Mouse (Mus musculus) limb, embryonic 14.5 days (tissue): ENCODE results near the gene Bud31. TPM values are rescaled to one million over a fixed set of nuclear protein-coding genes. Genes with fewer than 3 reads are reported as not detected.
A peak's percentile ranks its signal among the peaks of the same experiment; 100 is the strongest.

Experiments used
- ATAC-seq: fragments of 200-750 bp; cut with Nextera tagmentation; 2 replicates; pipeline ENCODE4 v1.8.0; 2017; ENCODE audit warnings: low read depth, moderate number of reproducible peaks, moderate TSS enrichment; ENCODE audit not compliant: low FRiP score
- DNase-seq: peaks from one replicate; pipeline ENCODE4 v3.0.0-alpha.2; 2015; ENCODE audit warnings: low spot score
- H3K27ac ChIP-seq: fragments of 300-500 bp; sonication (generic); replicated peaks from 2 replicates; pipeline ENCODE4 v1.5.1; 2014; ENCODE audit warnings: low read depth, mild to moderate bottlenecking, low read length, moderate library complexity, mixed read lengths
- H3K27me3 ChIP-seq: fragments of 300-500 bp; sonication (generic); 2 replicates; pipeline ENCODE4 v1.6.1; 2014; ENCODE audit warnings: low read length, mixed read lengths; ENCODE audit not compliant: control insufficient read depth, insufficient read depth
- H3K36me3 ChIP-seq: fragments of 300-500 bp; sonication (generic); 2 replicates; pipeline ENCODE4 v1.6.1; 2014; ENCODE audit warnings: mild to moderate bottlenecking, low read length, moderate library complexity, mixed read lengths; ENCODE audit not compliant: control insufficient read depth, insufficient read depth
- H3K4me1 ChIP-seq: fragments of 300-500 bp; sonication (generic); 2 replicates; pipeline ENCODE4 v1.6.1; 2014; ENCODE audit warnings: antibody characterized with exemption, low read length, mixed read lengths; ENCODE audit not compliant: control insufficient read depth, insufficient read depth
- H3K4me2 ChIP-seq: fragments of 300-500 bp; sonication (generic); replicated peaks from 2 replicates; pipeline ENCODE4 v1.6.1; 2014; ENCODE audit warnings: low read depth, mild to moderate bottlenecking, low read length, moderate library complexity; ENCODE audit not compliant: severe bottlenecking
- H3K4me3 ChIP-seq: fragments of 300-500 bp; sonication (generic); replicated peaks from 2 replicates; pipeline ENCODE4 v1.5.1; 2014; ENCODE audit warnings: low read length
- H3K9ac ChIP-seq: fragments of 300-500 bp; sonication (generic); 2 replicates; pipeline ENCODE4 v1.6.1; 2014; ENCODE audit warnings: mild to moderate bottlenecking, low read depth, low read length, moderate library complexity; ENCODE audit not compliant: severe bottlenecking
- H3K9me3 ChIP-seq: fragments of 300-500 bp; sonication (generic); 2 replicates; pipeline ENCODE4 v1.6.1; 2016; ENCODE audit warnings: low read length; ENCODE audit not compliant: control insufficient read depth
- POLR2A ChIP-seq: fragments of 200-500 bp; IDR thresholded peaks from 2 replicates; pipeline ENCODE4 v1.8.0; 2012; ENCODE audit warnings: inconsistent platforms, mild to moderate bottlenecking, moderate library complexity, borderline replicate concordance; ENCODE audit not compliant: insufficient read depth, insufficient read length; ENCODE audit errors: extremely low read depth
- WGBS: fragments of 180-500 bp; shearing (Covaris S2); extraction: QIAGEN DNeasy Blood & Tissue Kit; methylation state at CpG from one replicate; pipeline ENCODE4 v1.1.7; 2014; 5-methylcytosine and 5-hydroxymethylcytosine counted together
- polyA plus RNA-seq, 2 experiments: library from polyadenylated mRNA; depleted of rRNA in 1 of 2; stranded (reverse) in 1 of 2; unstranded in 1 of 2; fragments of >200 nt; fragmentation: Nextera tagmentation in 1 of 2; extraction: Ambion mirVana in 1 of 2; gene quantifications; 2 replicates each; pipeline versions ENCODE4 v1.2.1 to v1.2.3; 2012 to 2014

The Bud31 gene
- polyA plus RNA-seq, 2 experiments, result 147 to 197 TPM

GRCm38 (mm10) chr5:145113416-145113815 is 26.7 kb upstream of the Bud31 start:
- no peak overlapping the region for H3K9ac ChIP-seq
- no peak for TF ChIP-seq POLR2A
- H3K4me3 ChIP-seq, result peak overlapping the region; percentile 69
- DNase-seq (no peak), ATAC-seq (no peak)
- H3K36me3 ChIP-seq, result peaks cover 25% of the 10 kb centered on the region
- H3K27me3 ChIP-seq, result no peaks in the 10 kb centered on the region
- no peaks in the 10 kb centered on the region for H3K9me3 ChIP-seq
- peaks cover 17% of the 10 kb centered on the region for H3K4me1 ChIP-seq
- H3K4me2 ChIP-seq, result peak overlapping the region; percentile 85; the same call in 1 of the 2 replicates
- 58% methylated on average over 2 of the region's 2 CpGs for WGBS
- no peak overlapping the region for H3K27ac ChIP-seq

DNA sequence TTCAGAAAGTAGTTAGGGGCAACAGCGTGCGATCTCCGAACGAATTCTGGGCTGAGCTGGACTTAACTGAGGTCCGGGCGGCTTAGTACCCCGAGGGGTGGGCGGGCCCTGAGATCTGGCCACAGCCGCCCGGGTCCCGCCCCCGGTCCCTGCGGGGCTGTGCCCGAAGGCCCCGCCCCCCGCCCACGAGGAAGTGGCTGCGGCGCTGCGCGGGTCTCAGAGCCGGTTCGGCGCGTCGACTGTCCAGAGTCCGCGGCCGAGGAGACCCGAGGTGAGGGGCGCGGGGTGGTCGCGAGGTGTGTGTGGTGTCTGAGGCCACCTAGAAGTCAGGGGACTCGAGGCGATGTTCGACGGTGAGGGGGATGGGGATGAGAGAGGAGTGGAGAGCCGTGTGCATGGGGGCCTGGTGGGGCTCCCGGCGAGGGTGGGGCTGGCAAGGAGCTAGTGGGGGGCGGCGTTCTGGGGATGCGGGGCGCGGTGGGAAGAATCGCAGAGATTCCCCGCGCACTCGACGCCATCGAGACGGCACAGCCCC is 26.0 kb upstream of the Bud31 start, which contains the start of gene Arpc1b:
Arpc1b (plus strand) TSS at position 145 of the 535 bp plus-strand sequence.
- DNase-seq (peak; percentile 54), ATAC-seq (peak; percentile 55)
- Histone ChIP-seq H3K4me2 (peak within 1 kb of the TSS; percentile 85), H3K36me3 (peaks cover 19% of the 10 kb centered on the region), H3K4me1 (peaks cover 17% of the 10 kb centered on the region), H3K9me3 (0 out of 2 replicates have a peak, but pooled peaks cover 1% of the 10 kb centered on the region), H3K27ac (peak within 1 kb of the TSS; percentile 68), H3K4me3 (peak within 1 kb of the TSS; percentile 69), H3K9ac (peak within 1 kb of the TSS; percentile 76), H3K27me3 (no peaks in the 10 kb centered on the region)
- WGBS, result 3% methylated on average over 44 of the region's 53 CpGs
- no peak for TF ChIP-seq POLR2A

DNA sequence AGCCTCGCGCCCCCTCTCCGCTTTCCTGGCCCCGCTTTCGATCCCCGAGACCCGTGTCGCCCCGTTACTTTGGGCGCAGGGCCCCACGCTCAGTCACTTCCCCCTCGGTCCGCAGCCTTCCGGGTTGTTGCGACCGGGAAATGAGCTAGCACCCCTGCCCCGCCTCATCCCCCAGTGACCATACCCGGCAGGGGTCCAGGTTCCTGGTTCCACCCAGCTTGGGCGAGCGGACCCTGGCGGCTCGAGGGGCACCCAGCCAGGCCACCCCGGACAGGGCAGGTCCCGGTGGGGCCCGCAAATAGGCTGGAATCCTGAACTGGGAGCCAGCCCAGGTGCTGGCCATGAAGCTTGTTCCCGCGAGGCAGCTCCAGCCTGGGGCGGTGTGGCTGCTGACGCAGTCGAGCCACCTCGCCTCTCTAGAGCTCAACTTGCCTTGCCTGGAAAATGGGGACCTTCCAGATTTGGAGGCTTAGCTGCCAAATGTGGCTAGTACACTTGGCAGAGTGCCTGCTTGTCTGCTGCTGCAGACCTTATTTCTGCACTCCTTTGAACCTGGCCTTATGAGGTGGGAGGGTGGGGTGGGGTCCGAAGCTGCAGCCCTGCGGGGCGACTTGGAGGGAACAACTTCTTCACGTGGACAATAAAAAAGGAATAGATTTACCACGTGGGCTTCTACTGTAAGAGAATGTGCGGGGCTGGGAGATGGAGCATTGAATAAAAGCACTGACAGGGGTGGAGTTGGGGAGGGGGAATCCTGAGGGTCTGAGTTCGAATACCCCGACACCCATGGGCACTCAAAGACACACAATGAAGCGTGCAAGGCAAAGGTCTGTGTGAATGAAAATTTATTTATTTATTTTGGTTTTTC is 25.3 kb upstream of the Bud31 start:
- no peaks in the 10 kb centered on the region for H3K27me3 ChIP-seq
- DNase-seq (peak; percentile 73), ATAC-seq (no peak)
- peak overlapping the region; percentile 68 for H3K27ac ChIP-seq
- TF ChIP-seq POLR2A, result no peak
- peaks cover 12% of the 10 kb centered on the region for H3K36me3 ChIP-seq
- 0 out of 2 replicates have a peak, but pooled peaks cover 5% of the 10 kb centered on the region for H3K9me3 ChIP-seq
- peak overlapping the region; percentile 85 for H3K4me2 ChIP-seq
- WGBS, result 11% methylated on average over 36 of the region's 40 CpGs
- H3K4me3 ChIP-seq, result peak overlapping the region; percentile 69
- H3K9ac ChIP-seq, result peak overlapping the region; percentile 76
- peaks cover 17% of the 10 kb centered on the region for H3K4me1 ChIP-seq

DNA sequence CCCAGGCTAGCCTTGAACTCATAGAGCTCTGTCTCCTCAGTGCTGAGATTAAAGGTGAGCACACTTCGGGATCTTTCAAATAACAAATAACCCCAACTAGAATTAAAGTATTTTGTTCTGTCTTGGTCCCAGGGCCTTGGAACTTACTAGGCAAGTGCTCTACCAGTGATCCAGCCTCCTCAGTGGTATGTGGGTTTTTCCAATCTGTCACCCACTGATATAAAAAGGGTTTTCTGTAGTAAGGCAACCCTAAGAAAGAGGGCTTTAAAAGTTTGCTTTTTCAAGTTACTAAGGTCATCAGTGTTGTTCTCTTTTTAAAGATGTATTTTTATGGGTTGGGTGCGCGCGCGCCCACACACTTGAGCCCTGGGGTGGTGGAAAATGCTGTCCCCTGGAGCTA is 24.4 kb upstream of the Bud31 start:
- Histone ChIP-seq H3K4me3 (peak overlapping the region; percentile 4; the same call in 1 of the 2 replicates), H3K36me3 (peaks cover 3% of the 10 kb centered on the region), H3K9ac (peak overlapping the region; percentile 21; the same call in 1 of the 2 replicates), H3K9me3 (0 out of 2 replicates have a peak, but pooled peaks cover 5% of the 10 kb centered on the region), H3K27me3 (no peaks in the 10 kb centered on the region), H3K4me1 (peaks cover 19% of the 10 kb centered on the region), H3K4me2 (peak overlapping the region; percentile 85), H3K27ac (peak overlapping the region; percentile 62)
- 71% methylated on average over 5 of the region's 5 CpGs for WGBS
- DNase-seq, result no peak
- TF ChIP-seq POLR2A, result no peak
- ATAC-seq, result no peak

DNA sequence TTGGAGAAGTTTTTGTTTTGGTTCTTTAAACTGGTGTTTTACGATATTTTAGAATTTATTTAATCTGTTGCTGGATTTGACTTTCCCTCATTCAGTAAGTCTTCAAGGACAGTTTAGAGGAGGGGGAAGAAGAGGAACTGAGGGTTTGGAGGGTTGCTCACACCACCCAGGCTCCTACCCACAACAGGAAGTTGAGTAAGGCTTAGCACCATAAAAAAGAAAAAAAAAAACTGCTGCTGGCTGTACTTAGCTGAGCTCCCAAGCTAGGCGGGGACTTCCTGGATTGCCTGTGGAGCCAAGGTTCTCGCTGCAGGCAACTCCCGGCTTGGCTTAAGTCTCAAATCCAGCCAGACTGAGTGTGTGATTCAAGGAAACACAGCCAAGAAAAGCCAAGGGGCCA is 23.8 kb upstream of the Bud31 start:
- H3K27me3 ChIP-seq, result no peaks in the 10 kb centered on the region
- H3K27ac ChIP-seq, result peak overlapping the region; percentile 62
- DNase-seq (peak; percentile 80), ATAC-seq (peak; percentile 50)
- 0 out of 2 replicates have a peak, but pooled peaks cover under 1% of the 10 kb centered on the region for H3K36me3 ChIP-seq
- H3K4me2 ChIP-seq, result peak overlapping the region; percentile 85
- peak overlapping the region; percentile 21; the same call in 1 of the 2 replicates for H3K9ac ChIP-seq
- TF ChIP-seq POLR2A, result no peak
- WGBS, result 18% methylated on average over 4 of the region's 4 CpGs
- H3K4me3 ChIP-seq, result peak overlapping the region; percentile 4; the same call in 1 of the 2 replicates
- 0 out of 2 replicates have a peak, but pooled peaks cover 5% of the 10 kb centered on the region for H3K9me3 ChIP-seq
- H3K4me1 ChIP-seq, result peaks cover 21% of the 10 kb centered on the region
